Mouse (Mus musculus): Measurements from ENCODE around the gene Dll1.

The Dll1 gene

DNA sequence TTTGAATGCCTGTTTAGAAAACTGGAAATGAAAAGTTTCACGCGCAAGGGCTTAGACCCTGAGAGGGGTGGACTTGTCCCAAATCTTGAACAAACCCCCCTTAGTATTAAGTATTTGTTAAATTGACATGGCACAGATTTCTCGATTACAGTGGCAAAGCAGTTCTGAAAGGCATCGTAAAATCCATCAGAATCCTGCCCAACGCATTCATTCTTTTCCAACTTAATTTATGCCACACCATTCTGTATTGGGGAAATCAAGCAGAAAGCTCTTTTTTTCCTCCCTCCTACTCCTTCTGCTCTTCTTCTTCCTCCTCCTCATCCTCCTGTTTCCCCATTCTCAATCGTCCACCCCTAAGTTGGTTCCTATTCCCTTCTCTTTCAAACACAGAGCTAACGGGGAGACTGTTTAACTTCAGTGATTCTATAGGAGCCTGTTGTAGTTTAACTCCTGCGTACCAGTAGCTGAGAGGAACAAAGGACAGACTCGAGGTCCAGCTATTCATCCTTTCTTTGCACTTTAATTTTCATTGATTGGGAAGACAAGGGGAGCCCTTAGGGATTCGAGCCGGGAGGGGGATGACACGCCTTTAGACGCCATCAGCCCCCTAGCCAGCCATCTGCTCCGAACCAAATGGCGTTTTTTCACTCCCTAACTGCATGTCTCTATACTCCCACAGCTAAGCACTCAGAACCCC is 1.9 kb upstream of the Dll1 start:
- DNase-seq: no peak

GRCm38 (mm10) chr17:15377901-15378300 is 1.2 kb upstream of the Dll1 start:
- DNase-seq: peak; percentile 30

DNA sequence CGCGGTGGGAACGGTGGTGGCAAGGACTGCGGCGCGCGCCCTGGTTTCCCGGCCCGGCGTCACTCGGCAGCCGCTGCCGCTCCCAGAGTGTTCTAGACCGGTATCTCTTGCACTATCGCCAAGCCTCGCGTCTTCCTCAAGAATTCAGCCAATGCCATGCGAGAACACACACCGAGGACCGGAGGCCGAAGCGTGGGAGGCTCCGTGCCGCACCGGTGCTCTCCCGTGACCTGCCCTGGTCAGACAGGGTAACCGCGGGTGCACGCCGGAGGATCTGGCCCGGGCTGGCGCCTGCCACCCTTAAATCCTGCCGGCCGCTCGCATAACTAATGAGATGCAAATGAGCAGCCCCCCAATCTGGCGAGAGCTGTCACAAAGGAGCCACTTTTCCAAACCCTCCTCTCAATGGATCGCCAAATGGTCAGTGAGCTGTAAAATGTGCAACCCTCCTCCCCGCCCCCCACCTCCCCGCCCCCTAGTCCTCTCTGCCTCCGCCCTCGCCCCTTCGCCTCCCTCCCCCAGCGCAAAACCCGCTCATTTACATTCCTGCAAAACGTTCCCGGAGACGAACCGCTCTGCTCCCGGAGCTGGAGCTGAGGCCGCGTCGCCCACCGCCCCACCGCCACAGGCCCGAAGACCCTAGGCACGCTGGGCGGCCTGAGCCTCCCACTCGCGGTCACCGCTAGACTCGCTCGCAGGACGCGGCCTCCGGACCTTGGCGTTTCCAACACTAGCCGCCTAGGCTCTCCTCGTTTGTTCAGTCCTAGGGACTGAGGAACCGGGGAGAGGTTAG is 775 bp downstream of the Dll1 start:
- DNase-seq: peak; percentile 69

DNA sequence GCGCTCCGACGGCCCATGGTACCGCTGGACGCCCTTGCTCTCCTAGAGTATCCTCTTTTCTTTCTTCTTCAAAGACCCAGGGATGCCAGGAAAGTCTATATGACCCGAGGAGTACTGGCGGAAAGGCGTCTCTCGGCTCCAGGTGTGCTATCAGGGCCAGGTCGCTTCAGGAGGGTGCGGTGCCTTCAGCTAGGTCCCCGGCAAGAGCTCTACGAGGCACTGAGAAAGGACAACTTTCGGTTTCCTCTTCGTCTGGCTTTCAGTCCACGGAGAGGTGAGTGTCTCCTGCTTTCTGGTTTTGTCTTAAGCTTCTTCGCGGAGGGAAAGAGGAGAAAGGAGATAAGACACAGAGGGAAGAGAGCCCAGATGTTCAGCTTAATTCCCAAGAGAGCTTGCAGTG is 1.4 kb downstream of the Dll1 start:
- no peak for DNase-seq

GRCm38 (mm10) chr17:15374321-15375141 is 2.1 kb downstream of the Dll1 start:
- peak; percentile 21 for DNase-seq

DNA sequence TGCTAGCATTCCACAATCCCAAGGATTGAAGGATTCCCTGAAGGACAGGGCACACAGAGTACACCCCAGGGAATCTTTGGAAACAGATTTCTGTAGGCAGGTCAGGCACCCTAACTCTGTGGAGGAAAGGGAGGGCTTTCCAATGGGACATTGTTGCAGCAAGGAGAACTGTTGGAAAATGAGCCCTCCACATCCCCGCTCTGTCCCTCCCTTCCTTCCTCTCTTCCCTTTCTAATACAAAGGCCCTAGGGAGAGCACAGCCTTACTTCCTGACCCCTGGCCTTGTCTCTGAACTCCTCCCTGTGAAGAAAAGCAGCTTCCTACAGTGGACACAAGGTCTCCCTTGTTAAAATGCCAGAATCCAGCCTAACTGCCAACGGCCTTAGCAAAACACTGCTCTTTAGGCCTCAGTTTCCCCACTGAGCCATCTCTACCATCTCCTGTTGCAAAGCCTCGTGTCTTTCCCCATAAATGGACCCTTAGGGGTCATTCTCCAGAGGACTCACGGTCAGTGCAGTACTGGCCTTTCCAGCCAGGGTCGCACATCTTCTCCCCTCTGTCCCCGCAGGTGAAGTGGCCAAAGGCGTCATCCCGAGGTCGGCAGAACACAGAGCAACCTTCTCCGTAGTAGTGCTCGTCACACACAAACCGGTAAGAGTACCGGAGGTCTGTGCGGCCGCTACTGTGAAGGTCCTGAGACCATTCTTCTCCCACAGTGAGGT is 3.6 kb downstream of the Dll1 start:
- no peak for DNase-seq

DNA sequence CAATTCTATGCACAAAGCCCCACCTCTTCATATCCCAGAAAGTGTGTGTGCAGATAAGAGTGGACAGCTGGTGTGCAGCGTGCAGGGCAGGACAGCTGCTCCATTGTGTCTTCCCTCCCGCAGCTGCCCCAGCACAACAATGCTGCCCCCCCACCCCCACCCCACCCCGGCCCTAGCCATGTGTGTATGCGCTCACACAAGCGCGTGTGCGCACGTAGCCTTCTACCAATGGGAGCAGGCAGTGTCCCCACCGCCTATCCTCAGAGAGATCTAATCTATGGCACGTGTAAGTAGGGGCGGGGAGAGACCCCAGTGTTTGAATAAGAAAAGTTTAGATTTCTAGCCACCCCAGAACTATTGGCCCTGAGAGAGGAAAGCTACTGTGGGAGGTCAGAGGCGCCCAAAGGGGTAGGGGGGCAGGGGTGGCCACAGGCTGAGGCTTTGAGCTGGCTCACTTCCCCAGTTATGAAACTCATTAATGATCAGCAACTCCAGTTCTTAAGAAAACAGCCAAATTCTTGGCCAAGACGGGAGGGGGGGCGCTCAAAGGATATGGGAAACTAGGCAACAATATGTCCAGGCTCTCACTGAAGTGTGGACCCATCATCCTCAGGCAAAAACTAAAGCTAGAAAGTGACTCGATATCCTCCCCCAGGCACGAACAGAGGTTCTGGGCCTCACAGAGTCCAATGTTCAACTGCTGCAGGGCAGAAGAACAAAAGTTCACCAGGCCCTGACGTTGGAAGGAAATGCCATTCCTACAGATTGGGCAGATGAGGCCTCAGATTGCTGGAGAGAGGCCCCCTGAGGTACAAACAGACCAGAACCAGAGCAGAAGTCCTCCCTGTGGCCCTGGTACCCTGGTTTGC is 4.5 kb downstream of the Dll1 start:
- no peak for DNase-seq

- no peak for DNase-seq
Observed at GRCm38 (mm10) chr17:15370401-15370800, 6.3 kb downstream of the Dll1 start.

DNA sequence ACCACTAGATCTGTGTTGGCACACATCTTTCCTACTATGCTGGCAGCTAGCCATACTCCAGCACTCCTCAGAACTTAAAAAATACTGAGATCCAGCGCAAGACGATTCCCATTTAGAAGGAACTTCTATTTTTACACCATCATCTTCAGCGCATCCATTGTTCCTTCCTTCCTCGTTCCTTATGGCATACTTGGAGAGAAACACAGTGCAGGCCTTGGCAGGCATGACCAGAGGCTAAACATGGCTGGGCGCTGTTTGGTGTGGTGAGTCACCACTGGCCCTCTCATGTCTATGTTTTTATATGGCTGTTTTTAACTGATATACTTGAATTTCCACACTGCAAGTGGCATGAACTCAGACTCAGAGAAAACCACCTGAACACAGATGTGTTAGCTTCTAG is 11.0 kb downstream of the Dll1 start:
- no peak for DNase-seq

GRCm38 (mm10) chr17:15363656-15364055 is 13.0 kb downstream of the Dll1 start:
- DNase-seq: no peak

DNA sequence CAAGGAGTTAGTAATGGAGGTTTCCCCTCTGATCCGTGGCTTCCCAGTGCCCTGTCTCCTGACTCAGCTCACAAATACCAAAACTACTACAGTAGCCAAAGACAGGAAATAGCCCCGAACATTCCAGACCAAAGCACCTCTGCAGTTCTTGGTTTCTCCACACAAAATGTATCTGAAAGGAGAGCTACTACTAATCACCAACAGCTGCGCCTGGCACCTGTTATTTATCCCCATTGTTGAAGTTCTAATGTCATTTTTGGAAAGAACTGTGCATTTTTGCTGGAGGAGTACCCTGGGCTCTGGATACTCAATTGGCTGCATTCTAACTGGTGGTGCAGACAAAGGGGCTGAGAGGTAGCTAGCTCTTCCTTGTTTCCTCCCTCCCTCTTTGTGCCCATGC is 19.6 kb downstream of the Dll1 start:
- DNase-seq: no peak

DNA sequence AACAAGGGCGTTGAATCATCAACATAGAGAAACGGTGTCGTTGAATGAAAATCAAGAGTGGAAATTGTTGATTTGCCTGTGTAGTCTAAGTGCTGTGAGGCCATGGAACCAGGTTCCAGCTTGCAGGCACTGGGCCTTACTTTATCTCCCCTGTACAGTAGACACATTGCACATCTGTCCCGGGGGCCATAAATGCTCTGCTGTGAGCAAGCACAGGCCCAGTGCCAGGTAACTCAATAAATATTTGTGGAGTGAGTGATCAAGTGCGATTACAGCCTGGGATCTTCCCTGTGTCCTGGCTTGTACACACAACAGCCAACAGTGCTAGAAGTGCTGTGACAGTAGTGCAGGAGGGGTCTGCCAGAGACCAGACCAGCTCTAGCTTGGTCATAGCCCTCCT is 20.1 kb downstream of the Dll1 start:
- DNase-seq: no peak

DNA sequence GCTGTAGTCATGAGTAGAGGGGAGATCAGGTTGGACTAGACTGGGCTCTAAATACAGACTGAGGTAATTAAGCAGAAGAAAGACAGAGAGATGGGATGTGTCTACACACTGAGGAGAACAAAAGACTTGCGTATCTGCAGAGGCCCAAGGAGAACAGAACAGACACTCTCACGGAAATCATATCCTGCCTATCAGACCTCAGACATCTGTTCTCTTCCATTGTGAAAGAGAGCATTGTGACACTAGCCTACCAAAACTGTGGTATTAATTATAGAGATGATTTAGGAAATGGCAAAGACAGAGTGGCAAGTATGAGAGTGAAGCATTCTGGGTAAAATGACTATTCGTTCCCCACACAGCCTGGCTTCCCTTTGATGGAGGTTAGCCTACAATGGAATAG is 21.6 kb downstream of the Dll1 start:
- no peak for DNase-seq

DNA sequence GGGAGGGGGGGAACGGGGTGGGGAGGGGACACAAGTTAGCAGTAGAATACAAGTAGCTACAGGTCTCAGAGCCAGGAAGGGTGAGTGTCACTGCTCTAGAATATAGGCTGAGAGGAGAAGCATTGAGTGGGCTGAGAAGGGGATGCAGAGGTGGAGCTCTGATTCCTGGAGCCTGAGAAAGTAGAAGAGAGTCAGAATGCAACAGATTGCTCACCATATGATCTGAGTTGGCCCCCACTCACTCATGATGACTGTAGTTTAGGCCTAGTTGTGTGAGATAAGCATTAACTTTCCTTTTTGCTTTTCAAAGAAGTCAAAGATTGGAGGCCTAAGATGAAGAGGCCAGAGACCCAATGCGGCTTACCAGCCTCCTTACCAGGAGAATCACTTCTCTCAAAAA is 22.7 kb downstream of the Dll1 start:
- DNase-seq: no peak

DNA sequence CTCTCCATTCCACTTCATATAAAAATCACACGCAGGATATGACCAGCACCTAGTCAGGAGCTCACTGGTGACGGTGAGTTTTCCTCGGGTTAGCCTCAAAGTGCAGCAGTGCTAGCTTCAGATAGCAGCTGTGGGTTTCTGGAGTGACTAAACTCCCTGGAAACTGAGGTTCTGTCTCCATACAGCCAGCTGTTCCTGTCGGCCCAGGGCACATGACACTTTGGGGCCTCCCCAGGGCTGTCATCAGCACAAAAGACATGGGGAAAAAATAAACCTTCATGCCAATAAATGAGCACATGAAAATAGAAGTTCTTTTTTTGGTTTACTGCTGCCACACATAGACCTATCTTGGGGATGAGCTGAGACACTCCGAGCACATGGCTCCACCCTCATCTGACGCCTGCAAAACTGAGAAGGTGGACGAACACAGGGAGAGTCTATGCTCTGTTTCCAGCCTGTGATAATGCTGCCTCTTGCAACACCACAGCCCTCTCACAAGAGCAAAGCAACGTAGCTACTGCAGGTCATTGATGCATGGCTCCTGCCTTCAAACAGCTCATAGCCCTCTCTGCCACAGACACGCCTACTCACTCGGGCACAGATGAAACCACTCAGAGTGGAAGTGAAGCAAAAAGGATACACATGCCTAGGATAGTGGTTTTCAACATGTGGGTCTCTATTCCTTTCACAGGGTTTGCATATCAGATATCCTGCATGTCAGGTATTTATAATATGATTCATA is 23.6 kb downstream of the Dll1 start:
- no peak for DNase-seq

- DNase-seq: no peak
Observed at GRCm38 (mm10) chr17:15350152-15350551, 26.5 kb downstream of the Dll1 start.

DNA sequence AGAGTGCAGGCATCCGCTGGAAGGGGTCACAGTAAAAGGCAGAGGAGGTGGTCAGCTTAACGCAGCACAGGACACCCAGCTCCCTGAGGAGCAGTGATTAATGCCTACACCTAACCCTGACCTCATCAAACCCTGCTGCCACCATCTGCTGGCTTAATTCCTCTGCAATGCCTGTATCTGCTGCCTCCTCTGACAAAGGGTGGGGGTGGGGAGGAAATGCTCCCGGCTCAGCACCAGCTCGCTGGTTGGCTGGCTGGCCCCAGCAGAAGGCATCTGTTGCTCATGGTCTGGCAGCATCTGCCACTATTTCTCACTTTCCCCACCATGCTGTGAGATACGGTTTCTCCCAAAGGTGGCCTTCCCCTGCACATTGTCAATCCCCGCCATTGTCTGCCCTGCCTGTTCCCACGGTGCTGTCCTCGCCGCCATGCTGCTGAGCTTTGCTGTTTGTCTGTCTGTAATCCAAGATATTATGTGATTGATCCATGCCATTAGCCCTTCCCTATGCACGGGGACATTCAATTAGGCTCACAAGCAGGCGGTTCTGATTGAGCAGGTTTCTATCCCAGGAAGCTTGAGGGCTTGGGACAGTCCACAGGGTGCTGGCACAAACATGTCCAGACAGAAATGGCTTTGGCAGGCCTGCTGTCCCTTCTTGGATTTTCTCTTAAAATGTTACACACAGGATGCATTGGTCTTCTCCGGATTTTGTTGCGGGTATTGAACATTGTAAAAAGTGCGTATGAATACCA is 33.4 kb downstream of the Dll1 start:
- DNase-seq: peak; percentile 30

DNA sequence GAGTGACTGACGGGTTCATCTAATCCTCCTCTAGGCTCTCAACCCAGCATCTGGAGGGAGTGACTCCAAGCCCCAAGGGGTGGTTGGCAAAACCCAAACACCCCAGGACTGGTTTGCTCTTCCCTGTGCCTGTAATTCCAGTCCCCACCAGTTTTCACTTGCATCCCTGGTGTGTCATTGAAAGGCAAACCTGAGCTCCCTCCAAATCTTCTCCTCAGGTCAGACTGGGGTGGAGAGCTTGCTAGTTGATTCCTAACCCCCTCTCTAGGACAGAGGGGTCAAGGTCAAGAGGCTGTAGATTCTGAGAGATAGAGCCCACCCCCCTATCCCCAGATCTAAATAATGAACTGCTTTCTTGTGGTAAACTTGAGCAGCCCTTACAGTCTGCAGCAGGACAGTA is 38.8 kb downstream of the Dll1 start:
- no peak for DNase-seq

- no peak for DNase-seq
Observed at GRCm38 (mm10) chr17:15329740-15330318, 46.8 kb downstream of the Dll1 start.

- no peak for DNase-seq
Observed at GRCm38 (mm10) chr17:15327106-15327505, 49.6 kb downstream of the Dll1 start.

All from right cerebral cortex, postnatal 4 days (tissue).